Mouse (Mus musculus) CH12.LX (cell line): ENCODE measurements around the gene Zcchc13. TPM values are rescaled to one million over a fixed set of nuclear protein-coding genes. Genes with fewer than 3 reads are reported as not detected.
A peak's percentile ranks its signal among the peaks of the same experiment; 100 is the strongest.

Source experiments
- DNase-seq: peaks from one replicate; pipeline ENCODE4 v3.0.0-alpha.2; 2013; ENCODE audit errors: extremely low read depth
- H3K27ac ChIP-seq: 2 replicates; pipeline ENCODE4 v1.5.1; 2012; ENCODE audit warnings: low read depth, mild to moderate bottlenecking, control low read depth, moderate library complexity; ENCODE audit not compliant: insufficient read depth
- H3K27me3 ChIP-seq: replicated peaks from 2 replicates; pipeline ENCODE3; 2012; ENCODE audit warnings: inconsistent platforms
- H3K36me3 ChIP-seq, 2 experiments: replicated peaks in 1 of 2; 2 replicates each; pipeline versions ENCODE3 to v1.6.1; 2012; ENCODE audit warnings: inconsistent platforms in 1 of 2, low read length in 1 of 2, mild to moderate bottlenecking in 1 of 2, mixed read lengths in 1 of 2, moderate library complexity in 1 of 2; ENCODE audit not compliant: control insufficient read depth in 1 of 2, insufficient read depth in 1 of 2
- H3K4me1 ChIP-seq, 2 experiments: 2 replicates each; pipeline ENCODE4 v1.6.1; 2012; ENCODE audit warnings: inconsistent platforms in 1 of 2, moderate library complexity in 1 of 2; ENCODE audit not compliant: insufficient read depth in 2 of 2, control insufficient read depth in 1 of 2
- H3K4me2 ChIP-seq: 2 replicates; pipeline ENCODE4 v1.6.1; 2012; ENCODE audit warnings: low read depth, mild to moderate bottlenecking, control low read depth; ENCODE audit not compliant: poor library complexity, insufficient read depth, severe bottlenecking
- H3K4me3 ChIP-seq, 3 experiments: fragments of 150-350 bp in 1 of 3; sonication (generic) in 1 of 3; replicated peaks in 1 of 3; 2 replicates each; pipeline versions ENCODE3 to v1.5.1; 2011 to 2012; ENCODE audit warnings: low read depth in 2 of 3, low read length in 2 of 3, mild to moderate bottlenecking in 2 of 3, moderate library complexity in 2 of 3, control low read depth in 1 of 3, improper control_type of control experiment in 1 of 3, inconsistent platforms in 1 of 3, mixed read lengths in 1 of 3; ENCODE audit not compliant: poor library complexity in 1 of 3
- H3K79me2 ChIP-seq: replicated peaks from 2 replicates; pipeline ENCODE4 v1.6.1; 2012; ENCODE audit warnings: mild to moderate bottlenecking, moderate library complexity; ENCODE audit not compliant: control insufficient read depth, poor library complexity, insufficient read depth, severe bottlenecking; ENCODE audit errors: extremely low read depth
- H3K9ac ChIP-seq: 2 replicates; pipeline ENCODE4 v1.6.1; 2012; ENCODE audit warnings: low read depth, mild to moderate bottlenecking, control low read depth, moderate library complexity; ENCODE audit not compliant: insufficient read depth
- H3K9me3 ChIP-seq: replicated peaks from 2 replicates; pipeline ENCODE3; 2012; ENCODE audit warnings: low read length, inconsistent platforms, mixed read lengths
- BHLHE40 ChIP-seq: IDR thresholded peaks from 2 replicates; pipeline ENCODE4 v1.6.1; 2011; ENCODE audit warnings: mild to moderate bottlenecking, low read depth, low read length, improper control_type of control experiment
- CHD2 ChIP-seq: IDR thresholded peaks from 2 replicates; pipeline ENCODE4 v1.6.1; 2011; ENCODE audit warnings: low read length, improper control_type of control experiment
- CTCF ChIP-seq, 2 experiments: IDR thresholded peaks in 1 of 2; conservative IDR thresholded peaks in 1 of 2; 2 replicates each; pipeline ENCODE4 v1.5.1; 2011 to 2012; ENCODE audit warnings: low read depth in 2 of 2, low read length in 2 of 2, improper control_type of control experiment in 1 of 2, inconsistent platforms in 1 of 2, mild to moderate bottlenecking in 1 of 2, moderate library complexity in 1 of 2
- ELF1 ChIP-seq: IDR thresholded peaks from 2 replicates; pipeline ENCODE4 v1.6.1; 2014; ENCODE audit warnings: low read depth, mild to moderate bottlenecking, inconsistent platforms, low read length, improper control_type of control experiment
- ETS1 ChIP-seq: conservative IDR thresholded peaks from 2 replicates; pipeline ENCODE4 v1.6.1; 2012; ENCODE audit warnings: low read depth, mild to moderate bottlenecking, inconsistent platforms, low read length, improper control_type of control experiment, moderate library complexity
- GABPA ChIP-seq: IDR thresholded peaks from 2 replicates; pipeline ENCODE4 v1.6.1; 2012; ENCODE audit warnings: low read depth, low read length, improper control_type of control experiment, inconsistent platforms; ENCODE audit not compliant: insufficient replicate concordance
- IRF4 ChIP-seq: IDR thresholded peaks from 2 replicates; pipeline ENCODE4 v1.6.1; 2014; ENCODE audit warnings: low read depth, mild to moderate bottlenecking, inconsistent platforms, low read length, improper control_type of control experiment
- JUN ChIP-seq: IDR thresholded peaks from 2 replicates; pipeline ENCODE4 v1.6.1; 2011; ENCODE audit warnings: low read depth, mild to moderate bottlenecking, low read length, improper control_type of control experiment, moderate library complexity; ENCODE audit not compliant: insufficient read depth
- JUND ChIP-seq: conservative IDR thresholded peaks from 2 replicates; pipeline ENCODE4 v1.6.1; 2011; ENCODE audit warnings: low read depth, low read length, improper control_type of control experiment
- KAT2A ChIP-seq: IDR thresholded peaks from 2 replicates; pipeline ENCODE4 v1.6.1; 2012; ENCODE audit warnings: low read length, improper control_type of control experiment, inconsistent platforms; ENCODE audit not compliant: insufficient replicate concordance
- MAFK ChIP-seq: IDR thresholded peaks from 2 replicates; pipeline ENCODE4 v1.6.1; 2011; ENCODE audit warnings: low read length, improper control_type of control experiment; ENCODE audit not compliant: insufficient replicate concordance
- MAZ ChIP-seq: IDR thresholded peaks from 2 replicates; pipeline ENCODE4 v1.6.1; 2012; ENCODE audit warnings: low read depth, mild to moderate bottlenecking, inconsistent platforms, low read length, improper control_type of control experiment, moderate library complexity
- MEF2A ChIP-seq: IDR thresholded peaks from 2 replicates; pipeline ENCODE4 v1.6.1; 2014; ENCODE audit warnings: low read depth, mild to moderate bottlenecking, inconsistent platforms, low read length, improper control_type of control experiment, borderline replicate concordance
- NELFE ChIP-seq: IDR thresholded peaks from 2 replicates; pipeline ENCODE4 v1.6.1; 2011; ENCODE audit warnings: low read depth, low read length, improper control_type of control experiment
- POLR2AphosphoS2 ChIP-seq: IDR thresholded peaks from 2 replicates; pipeline ENCODE4 v1.6.1; 2011; ENCODE audit warnings: low read depth, low read length, improper control_type of control experiment
- RAD21 ChIP-seq: IDR thresholded peaks from 2 replicates; pipeline ENCODE4 v1.6.1; 2011; ENCODE audit warnings: low read depth, mild to moderate bottlenecking, low read length, improper control_type of control experiment, moderate library complexity
- RCOR1 ChIP-seq: conservative IDR thresholded peaks from 2 replicates; pipeline ENCODE4 v1.6.1; 2012; ENCODE audit warnings: low read depth, mild to moderate bottlenecking, inconsistent platforms, low read length, improper control_type of control experiment
- SIN3A ChIP-seq: IDR thresholded peaks from 2 replicates; pipeline ENCODE4 v1.6.1; 2012; ENCODE audit warnings: low read length, improper control_type of control experiment, inconsistent platforms
- SMC3 ChIP-seq: IDR thresholded peaks from 2 replicates; pipeline ENCODE4 v1.6.1; 2011; ENCODE audit warnings: low read depth, low read length, improper control_type of control experiment
- TBP ChIP-seq: conservative IDR thresholded peaks from 2 replicates; pipeline ENCODE4 v1.6.1; 2011; ENCODE audit warnings: low read depth, low read length, improper control_type of control experiment
- TCF12 ChIP-seq: IDR thresholded peaks from 2 replicates; pipeline ENCODE4 v1.6.1; 2014; ENCODE audit warnings: low read depth, mild to moderate bottlenecking, inconsistent platforms, low read length, improper control_type of control experiment
- USF1 ChIP-seq: IDR thresholded peaks from 2 replicates; pipeline ENCODE4 v1.6.1; 2014; ENCODE audit warnings: low read depth, mild to moderate bottlenecking, inconsistent platforms, low read length, improper control_type of control experiment
- ZC3H11A ChIP-seq: IDR thresholded peaks from 2 replicates; pipeline ENCODE4 v1.6.1; 2012; ENCODE audit warnings: low read depth, mild to moderate bottlenecking, inconsistent platforms, low read length, improper control_type of control experiment
- ZMIZ1 ChIP-seq: IDR thresholded peaks from 2 replicates; pipeline ENCODE4 v1.6.1; 2012; ENCODE audit warnings: low read depth, mild to moderate bottlenecking, inconsistent platforms, low read length, improper control_type of control experiment
- dilution Hi-C: fragments of 300-500 bp; cut with MboI; formaldehyde crosslinking; loops from 2 replicates; pipeline ENCODE4 v1.14.3; 2020; ENCODE audit warnings: low sequenced_read_pairs; ENCODE audit not compliant: extremely low pct_unique_long_range_greater_than_20kb, extremely low pct_ligation_motif_present
- in situ Hi-C: fragments of 300-500 bp; cut with MboI; formaldehyde crosslinking; loops from 3 replicates; pipeline ENCODE4 v1.14.3; 2019; ENCODE audit warnings: low sequenced_read_pairs, low pct_ligation_motif_present, low pct_unique_long_range_greater_than_20kb, mixed read lengths
- polyA plus RNA-seq: library from polyadenylated mRNA; unstranded; fragments of >175 nt; gene quantifications from 2 replicates; pipeline ENCODE4 v1.2.1, GENCODE M21; 2012; ENCODE audit warnings: low read depth; ENCODE audit not compliant: insufficient read length
- total RNA-seq, 2 experiments: library from RNA; depleted of rRNA; stranded (reverse); fragments of 300-350 nt in 1 of 2; fragments of >200 nt in 1 of 2; gene quantifications; 2 replicates each; pipeline ENCODE4 v1.2.3; 2012 to 2014

Gene Zcchc13
- total and polyA plus RNA-seq, 3 experiments, result 1.7 TPM; not detected in 2

DNA sequence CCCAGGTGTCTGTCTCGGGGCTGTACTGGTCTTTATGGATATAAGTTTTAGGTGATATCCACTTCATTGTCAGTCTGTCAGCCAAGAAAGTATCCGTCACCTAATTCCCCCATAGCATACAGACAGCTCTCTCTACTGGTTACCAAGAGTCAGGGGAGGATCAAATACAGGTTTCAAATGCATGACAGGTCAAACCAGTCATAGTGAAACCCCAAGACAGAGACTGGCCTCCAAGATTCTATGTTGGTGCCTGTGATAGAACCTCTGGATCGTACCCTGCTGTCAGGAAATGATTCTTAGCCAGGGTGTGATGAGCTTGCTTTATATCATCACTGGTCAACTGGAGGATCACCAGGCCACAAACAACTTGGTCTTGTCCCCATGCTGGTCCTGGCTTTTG, 43.4 kb downstream of the Zcchc13 start:
- H3K27ac ChIP-seq, result no peak overlapping the region
- H3K4me1 ChIP-seq, result peaks cover 0 to 13% of the 10 kb centered on the region in 2 experiments; a peak in 2 of 4 replicates
- no peaks in the 10 kb centered on the region for H3K79me2 ChIP-seq
- no peak overlapping the region for H3K9ac ChIP-seq
- dilution Hi-C loops (no loop called here), in situ Hi-C loops (loop anchor here (10.0 kb wide), 1 partner anchor 199 kb away; no protein-coding TSS in a partner anchor)
- no peak overlapping the region for H3K4me3 ChIP-seq
- H3K36me3 ChIP-seq, result no peaks in the 10 kb centered on the region
- peak; percentile 45 for DNase-seq
- no peaks in the 10 kb centered on the region for H3K27me3 ChIP-seq
- no peaks in the 10 kb centered on the region for H3K9me3 ChIP-seq
- TF ChIP-seq ETS1 (no peak), MEF2A (no peak), TBP (no peak), BHLHE40 (no peak), RCOR1 (no peak), CHD2 (no peak), SIN3A (no peak), JUND (peak; percentile 83), SMC3 (peak; percentile 10; the same call in 1 of the 2 replicates), GABPA (no peak), TCF12 (no peak), MAZ (no peak), IRF4 (peak; percentile 91), JUN (peak; percentile 50; the same call in 1 of the 2 replicates), USF1 (no peak), NELFE (no peak), KAT2A (no peak), CTCF (conservative IDR thresholded peaks at IDR 0.05 in 1 of 2, IDR thresholded peaks at IDR 0.05 in 1 of 2; ENCODE audit: low read depth in 2 of 2, low read length in 2 of 2) (peak in 1 of 2 experiments; percentile 39; a peak in 2 of 4 replicates), RAD21 (peak; percentile 28), ZMIZ1 (no peak)
- TF ChIP-seq, all 38 proteins: peak for 6
- no peak overlapping the region for H3K4me2 ChIP-seq

- no peak overlapping the region for H3K9ac ChIP-seq
- peak; percentile 51 for DNase-seq
- H3K79me2 ChIP-seq, result no peaks in the 10 kb centered on the region
- in situ Hi-C loops, result loop anchor here (10.0 to 25.0 kb wide), 2 partner anchors 200 to 238 kb away; no protein-coding TSS in a partner anchor
- H3K9me3 ChIP-seq, result no peaks in the 10 kb centered on the region
- no peak overlapping the region for H3K4me2 ChIP-seq
- no peak overlapping the region for H3K4me3 ChIP-seq
- H3K27ac ChIP-seq, result no peak overlapping the region
- dilution Hi-C loops, result no loop called here
- no peaks in the 10 kb centered on the region for H3K36me3 ChIP-seq
- H3K27me3 ChIP-seq, result no peaks in the 10 kb centered on the region
- peaks cover 0 to 13% of the 10 kb centered on the region in 2 experiments; a peak in 2 of 4 replicates for H3K4me1 ChIP-seq
- TF ChIP-seq POLR2AphosphoS2 (no peak), RAD21 (peak; percentile 84), SMC3 (peak; percentile 77), MAFK (peak; percentile 72; the same call in 1 of the 2 replicates), ELF1 (peak; percentile 43; the same call in 1 of the 2 replicates), ZC3H11A (peak; percentile 1; the same call in 1 of the 2 replicates), TCF12 (no peak), NELFE (no peak), CTCF (conservative IDR thresholded peaks at IDR 0.05 in 1 of 2, IDR thresholded peaks at IDR 0.05 in 1 of 2; ENCODE audit: low read depth in 2 of 2, low read length in 2 of 2) (peak in 1 of 2 experiments; percentile 79; a peak in 2 of 4 replicates), JUND (peak; percentile 33; the same call in 1 of the 2 replicates)
Observed at GRCm38 (mm10) chrX:103674674-103675073, 44.3 kb downstream of the Zcchc13 start.
